Mouse (Mus musculus) heart, adult 9 months (tissue): ENCODE measurements at regions not wholly inside any gene's neighbourhood (a gene's known extent, or its start where the extent isn't known, plus 50 kb on each side); places are given as distances from the start of the nearest gene placed in this dataset.

Experiments used
- DNase-seq, 2 experiments: peaks; one replicate each; pipeline ENCODE4 v3.0.0; 2022; ENCODE audit warnings: low spot score in 2 of 2

DNA sequence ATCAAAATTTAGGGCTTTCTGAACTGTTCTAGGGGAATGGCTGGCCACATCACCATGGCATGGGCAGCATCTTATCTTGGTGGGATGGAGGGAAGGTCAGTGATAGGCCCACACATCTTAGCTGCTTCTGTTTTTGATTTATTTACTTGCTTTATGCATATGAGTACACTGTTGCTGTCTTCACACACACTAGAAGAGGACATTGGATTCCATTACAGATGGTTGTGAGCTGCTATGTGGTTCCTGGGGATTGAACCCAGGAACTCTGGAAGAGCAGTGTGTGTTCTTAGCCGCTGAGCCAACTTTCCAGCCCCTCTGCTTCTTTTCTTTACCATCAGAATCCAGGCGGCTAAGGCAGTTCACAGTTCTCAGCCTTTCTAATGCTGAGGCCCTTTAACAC lies 260.4 kb downstream of the Dact1 start:
- DNase-seq: no peak

DNA sequence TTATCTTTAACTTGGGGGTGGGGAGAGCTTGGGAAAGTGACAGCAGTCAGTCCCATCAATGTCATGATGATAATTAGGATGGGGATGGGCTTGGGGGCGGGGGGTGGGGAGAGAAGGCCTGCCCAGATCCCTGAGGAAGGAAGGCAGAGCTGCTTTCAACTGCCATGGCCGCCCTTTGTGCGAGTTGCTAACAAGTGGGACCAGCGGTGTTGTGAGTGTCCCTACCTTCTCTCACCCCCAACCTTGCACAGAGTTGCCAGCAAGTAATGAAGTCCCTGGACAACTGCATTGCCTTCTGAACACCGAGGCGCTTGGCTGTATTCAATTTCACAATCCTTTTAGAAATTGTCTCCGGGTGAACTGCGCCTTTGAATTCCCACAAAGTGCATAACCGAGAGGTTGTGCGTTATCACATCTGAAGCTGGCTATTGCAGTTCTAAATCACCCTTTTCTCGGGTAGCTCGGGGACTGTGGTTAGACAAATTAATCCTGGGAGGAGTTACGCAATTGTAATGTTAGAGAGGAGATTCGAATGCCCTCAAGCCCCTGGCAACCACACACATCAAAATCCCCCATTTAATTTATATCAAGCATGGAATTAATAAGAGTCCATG lies 257.9 kb upstream of the Daam1 start:
- no peak for DNase-seq

DNA sequence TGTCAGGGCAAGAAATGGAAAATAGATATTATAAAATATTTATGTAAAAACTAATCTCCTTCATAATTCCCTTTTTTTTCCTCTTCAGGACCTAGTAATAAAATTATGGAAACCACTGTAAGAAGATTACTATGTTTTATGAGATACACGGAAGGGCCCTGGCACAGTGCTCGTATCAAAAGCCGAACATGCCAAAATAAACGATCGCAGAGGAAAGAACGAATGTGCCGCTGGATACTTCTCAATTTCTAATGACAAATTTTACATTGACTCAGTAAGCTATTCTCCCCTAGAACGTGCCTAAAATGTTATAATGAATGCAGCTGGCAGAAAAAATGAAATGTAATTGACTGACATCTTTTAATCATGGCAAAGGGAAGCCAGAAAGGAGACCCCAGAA lies 257.4 kb upstream of the Daam1 start:
- no peak for DNase-seq

DNA sequence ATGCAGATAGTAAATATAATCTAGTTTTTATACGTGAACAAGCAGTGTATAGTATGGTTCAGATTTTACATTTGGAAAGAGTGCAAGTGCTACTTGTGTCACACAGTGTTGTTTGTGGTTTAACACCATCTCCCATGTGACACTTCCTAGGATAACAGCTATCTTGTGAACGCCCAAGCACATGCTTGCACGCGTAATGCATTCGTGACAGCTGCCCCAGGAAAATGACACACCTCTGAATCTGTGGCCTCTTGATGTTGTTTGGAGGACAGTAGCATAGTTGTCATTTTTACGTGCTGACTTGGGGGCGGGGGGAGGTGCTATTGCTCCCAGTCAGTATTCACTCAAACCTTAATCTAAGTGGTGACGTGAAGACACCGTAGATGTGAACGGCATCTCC lies 256.2 kb upstream of the Daam1 start:
- no peak for DNase-seq

DNA sequence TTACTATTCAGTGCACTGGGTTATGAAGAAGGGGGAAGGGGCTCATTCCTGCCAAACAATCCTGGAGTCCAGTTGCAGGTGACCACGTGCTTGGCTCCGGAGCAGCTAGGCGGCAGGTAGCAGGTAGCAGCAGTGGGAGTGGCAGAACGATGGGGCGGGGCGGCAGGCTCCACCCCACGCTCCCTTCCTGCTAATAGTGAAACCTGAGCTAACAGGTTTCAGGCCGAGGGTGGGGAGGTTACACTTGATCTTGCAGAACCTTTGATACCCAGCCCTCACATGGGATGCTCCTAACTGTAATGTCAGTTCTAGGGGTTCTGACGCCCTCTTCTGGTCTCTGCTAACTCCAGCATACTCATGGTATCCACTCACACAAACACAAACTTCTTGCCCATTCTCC lies 253.5 kb upstream of the Daam1 start:
- DNase-seq: no peak

DNA sequence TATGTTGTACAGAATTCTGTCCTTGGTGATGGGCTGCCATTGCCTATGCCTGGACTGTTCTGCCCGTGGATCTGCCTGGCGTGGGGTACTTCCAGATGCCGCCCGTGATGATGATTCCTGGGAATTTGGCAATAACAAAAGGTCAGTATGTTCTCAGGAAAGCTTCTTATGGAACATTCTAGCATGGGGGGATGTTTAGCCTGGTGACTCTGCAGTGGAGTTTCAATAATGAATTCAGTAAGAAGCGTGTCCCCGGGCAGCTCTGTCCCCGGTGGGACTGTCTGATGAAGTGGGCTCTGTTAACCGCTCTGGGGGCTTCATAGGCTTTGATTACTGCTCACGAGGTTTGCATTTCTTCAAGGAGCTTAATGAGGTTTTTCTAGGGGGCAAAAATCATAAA lies 252.9 kb upstream of the Daam1 start:
- no peak for DNase-seq

DNA sequence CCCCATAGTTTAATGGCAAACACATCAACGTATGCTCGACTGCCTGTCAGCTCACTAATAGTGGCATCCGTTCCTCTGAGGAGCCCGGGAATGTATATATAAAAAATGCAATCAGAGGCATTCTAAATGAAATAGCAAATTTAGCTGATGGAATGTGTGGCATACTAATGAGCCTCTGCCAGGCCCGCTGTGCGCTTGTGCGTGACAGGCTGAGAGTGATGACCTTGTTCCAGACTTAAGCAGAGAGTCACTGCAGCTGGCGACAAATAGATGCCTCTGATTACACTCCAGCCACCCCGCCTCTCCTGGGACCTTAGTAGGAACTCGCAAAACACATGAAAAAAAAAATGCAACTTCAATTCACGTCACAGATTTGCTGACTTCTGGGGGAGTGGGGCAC lies 252.0 kb upstream of the Daam1 start:
- DNase-seq: no peak

DNA sequence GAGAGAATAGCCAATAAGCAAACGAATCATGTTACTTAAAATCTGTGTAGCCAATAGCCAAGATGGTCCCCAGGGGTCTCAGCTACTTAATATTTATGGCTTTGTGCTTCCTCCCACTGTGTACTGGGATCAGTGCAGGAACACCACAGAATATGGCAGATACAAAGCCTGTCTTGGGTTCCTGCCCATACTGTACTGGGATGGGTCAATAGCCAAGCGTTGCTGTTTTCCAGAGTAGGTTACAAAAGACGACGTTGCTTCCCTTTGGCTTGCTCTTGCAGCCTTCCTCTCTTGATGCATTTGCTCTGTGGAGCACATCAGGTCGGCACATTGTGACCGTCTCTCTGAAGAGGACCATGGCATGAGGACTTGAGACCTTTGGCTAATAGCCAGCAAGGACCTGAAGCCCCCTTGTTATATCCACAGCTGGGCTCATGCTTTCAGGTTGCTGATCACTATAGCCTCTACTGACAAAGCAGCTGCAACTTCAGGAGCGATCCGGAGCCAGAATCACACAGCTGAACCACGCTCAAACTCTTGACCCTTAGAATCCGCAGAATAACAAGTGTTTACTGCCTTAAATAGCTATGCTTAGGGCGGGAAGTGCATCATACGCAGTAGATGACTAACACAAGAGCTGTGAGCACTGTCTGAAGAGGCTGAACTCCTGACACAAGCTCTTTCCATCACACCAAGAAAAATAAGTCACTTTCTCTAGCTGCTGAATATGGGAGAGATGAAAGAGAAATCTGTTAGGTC lies 250.2 kb upstream of the Daam1 start:
- peak; percentile 33 for DNase-seq

DNA sequence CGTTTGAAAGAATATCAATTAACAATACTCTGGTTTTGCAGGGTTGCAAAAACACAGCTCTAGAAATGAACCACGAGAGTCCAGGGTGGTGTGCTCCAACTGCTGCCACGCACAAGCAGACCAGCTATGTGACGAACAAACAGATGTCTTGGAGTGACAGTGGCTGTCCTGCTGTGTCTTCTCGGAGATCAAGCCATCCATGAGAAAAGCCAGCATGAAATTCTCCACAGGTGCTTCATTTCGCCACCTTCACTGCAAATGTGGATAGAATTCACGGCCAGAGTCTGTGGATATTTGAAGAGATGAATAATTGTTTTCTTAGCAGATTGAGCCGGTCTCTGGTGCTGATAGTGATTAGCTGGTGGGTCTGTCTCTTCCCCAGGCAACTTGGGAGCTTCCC lies 246.3 kb upstream of the Daam1 start:
- no peak for DNase-seq

DNA sequence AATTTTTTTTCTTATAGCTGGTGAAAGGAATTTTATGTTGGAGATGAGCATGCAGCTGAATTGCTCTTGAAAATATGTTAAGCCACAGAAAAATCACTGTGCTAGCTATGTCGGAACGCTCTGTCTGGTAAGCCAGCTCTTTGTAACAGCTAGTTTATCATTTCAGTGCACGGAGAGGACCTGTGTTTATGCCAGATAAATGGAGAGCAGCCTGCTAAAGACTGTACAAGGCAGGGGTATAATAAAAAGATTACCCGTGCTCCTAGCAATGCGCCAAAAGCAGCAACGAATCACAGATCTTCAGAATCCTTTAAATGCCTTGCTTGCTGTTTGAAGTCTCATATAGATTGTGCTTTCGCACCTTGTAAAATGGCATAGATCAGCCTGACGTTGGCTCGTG lies 232.2 kb upstream of the Daam1 start:
- DNase-seq: no peak

DNA sequence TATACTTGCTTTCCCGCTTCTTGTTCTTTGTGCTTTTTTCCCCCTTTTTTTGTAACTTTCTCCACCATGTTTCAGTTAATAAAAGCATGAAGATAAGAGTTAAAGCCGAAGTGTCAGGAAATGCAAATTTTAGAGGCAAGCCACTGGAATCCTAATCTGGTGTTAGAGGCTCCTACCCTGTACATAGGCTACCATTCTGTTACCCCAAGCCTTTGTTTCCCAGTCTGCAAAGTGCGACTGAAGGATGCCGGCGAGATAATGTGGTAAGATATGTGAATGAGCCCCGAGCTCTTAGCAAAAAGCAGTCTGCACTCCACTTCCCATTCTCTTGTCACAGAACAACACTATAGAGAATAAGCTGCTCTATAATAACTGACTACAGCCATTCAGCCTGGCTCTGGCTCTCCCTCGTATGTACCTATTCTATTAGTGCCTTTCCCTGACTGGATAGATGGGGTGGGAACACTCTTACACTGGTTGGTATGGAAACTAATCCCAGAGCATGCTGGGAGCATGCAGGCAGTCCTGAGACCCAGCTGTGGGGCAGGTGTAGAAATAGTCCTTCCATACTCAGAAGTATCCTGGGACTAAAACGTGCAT lies 229.7 kb upstream of the Daam1 start:
- DNase-seq: no peak

DNA sequence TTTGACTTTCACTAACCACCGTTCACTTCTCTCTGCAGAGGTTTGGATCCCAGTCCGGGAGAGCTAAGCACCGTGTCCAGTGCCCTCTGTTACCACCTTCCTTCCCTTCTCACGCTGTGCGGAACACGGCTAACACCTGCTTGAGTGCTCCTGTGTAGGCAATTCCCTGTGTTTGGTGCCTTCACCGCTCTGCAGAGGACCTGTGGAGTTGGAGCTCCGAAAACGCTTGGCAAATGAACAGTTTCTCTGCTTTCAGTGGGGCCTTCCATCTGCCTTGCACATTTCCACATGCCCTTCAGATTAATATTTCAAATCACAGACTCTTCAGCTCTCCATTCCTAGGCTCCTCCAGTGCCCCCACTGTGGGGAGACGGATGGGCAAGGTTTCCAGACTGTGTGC lies 227.7 kb upstream of the Daam1 start:
- DNase-seq: no peak

DNA sequence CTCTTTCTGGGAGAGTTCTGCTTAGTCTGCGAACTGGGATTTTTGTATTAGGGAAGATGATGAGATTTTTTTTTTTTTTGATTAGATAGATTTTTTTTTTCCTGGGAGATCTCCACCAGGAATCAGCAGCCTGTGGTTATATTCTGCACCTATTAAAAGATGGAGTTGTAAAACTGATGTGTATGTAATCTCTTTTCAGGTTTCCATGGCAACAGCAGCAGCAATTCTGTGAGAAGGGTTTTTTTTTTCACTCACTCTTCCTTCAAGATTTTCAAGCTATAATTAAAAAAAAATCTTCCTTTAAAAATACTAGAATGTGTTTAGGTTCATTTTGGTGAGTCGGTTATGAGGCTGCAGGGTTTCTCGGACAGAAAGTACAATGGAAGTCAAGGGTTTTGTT lies 224.5 kb upstream of the Daam1 start:
- DNase-seq: no peak

DNA sequence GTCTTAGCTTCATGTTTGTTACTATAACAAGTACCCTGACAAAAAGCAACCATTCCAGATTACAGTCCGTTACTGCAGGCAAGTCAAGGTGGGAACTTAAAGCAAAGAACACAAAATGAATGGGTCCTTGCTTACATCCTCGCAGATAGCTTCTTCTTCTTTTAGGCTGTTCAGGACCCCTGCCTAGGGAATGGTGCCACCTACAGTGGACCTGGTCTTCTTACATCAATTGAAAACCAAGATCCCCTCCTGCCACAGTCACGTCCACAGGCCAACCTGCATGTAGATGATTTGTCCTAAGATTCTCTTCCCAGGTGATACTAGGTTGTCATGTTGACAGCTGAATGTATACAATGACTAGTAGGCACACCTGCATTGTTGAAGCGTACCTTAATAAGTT lies 222.9 kb upstream of the Daam1 start:
- DNase-seq: no peak

DNA sequence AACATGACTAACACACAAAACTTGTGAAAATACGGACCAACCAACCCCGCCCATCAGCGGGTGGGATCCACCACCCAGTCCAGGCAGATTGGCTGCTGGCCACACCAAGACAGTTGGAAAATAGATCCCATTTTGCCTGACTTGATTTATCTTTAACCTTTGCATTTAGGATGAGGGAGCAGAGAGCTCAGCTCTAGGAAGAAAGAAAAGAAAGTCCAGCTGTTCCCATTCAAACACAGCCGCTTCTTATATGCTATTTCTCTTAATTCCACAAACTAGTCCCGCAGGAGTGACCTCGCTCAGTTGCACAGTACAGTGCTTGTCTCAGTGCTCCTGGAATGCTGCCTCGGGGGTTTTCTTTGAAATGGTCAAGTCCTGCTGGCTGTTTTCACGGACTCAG lies 217.6 kb upstream of the Daam1 start:
- peak; percentile 29 to 54 for DNase-seq

DNA sequence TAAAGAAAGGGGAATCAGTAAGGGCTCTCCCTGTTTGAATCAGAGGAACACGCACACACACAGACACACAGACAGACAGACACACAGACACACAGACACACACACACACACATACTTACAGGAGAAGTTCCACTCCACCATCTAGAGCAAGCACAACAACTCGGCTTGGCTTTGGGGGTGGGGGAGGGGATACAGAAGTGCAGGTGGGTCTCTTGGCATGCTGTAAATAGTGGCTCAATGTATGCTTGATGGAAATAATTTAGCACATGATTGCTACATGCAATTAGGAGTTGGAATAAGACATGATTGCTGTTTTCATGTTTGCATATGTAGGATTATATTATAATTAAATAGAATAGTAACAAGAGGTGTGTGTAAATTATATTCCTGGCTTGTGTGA lies 215.9 kb upstream of the Daam1 start:
- no peak for DNase-seq

DNA sequence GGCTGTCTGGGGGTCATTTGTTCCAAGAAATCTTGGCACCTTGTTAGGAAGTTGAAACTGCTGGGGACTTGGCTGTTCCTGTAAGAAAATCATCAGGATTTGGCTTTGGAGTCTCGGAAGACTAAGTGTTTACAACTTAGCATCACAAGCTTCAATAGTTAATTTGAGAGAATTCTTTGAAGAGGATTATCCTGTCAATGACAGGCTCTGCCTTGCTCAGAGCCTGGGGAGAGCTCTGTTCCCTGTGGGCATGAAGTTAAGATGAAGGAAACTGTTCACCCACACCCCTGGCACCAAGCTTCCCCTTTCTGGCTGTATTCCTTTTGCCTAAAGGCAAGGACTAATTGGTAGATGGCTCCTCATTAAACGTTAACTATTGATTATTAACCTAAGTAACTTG lies 215.5 kb upstream of the Daam1 start:
- no peak for DNase-seq

DNA sequence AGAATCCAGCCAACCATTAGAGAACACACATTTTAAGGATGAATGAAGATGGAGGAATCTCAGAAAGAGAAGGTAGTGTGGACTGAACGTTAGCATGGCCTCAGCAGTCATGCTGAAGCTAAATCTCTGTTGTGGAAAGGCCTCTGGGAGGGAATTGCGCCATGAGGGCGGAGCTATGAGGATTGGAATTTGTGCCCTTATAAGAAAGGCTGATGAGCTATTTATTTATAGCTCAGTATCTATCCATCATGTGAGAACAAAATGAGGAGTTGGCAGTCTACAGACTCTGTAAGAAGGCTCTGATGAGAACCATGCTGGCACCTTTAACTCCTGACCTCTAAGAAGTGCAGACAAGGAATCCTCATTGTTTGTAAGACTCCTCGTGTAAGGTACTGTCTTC lies 214.8 kb upstream of the Daam1 start:
- no peak for DNase-seq

DNA sequence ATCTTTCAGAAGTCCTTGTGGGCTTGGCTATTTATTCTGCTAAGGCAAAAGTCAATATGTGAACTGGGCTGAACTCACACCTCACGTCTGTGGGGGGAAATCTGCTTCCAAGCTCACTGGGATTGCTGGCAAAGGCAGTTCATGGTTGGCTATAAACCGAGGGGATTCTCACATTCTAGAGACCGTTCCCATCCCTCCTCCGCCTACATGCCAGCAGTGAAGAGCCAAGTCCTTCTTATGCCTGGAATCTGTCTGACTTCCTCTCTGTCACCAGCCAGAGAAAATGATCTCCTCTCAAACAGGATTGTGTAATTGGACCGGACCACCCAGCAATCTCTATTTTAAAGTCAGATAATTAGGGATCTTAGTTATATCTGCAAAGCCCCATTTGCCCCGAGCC lies 212.4 kb upstream of the Daam1 start:
- DNase-seq: peak; percentile 51 to 63

DNA sequence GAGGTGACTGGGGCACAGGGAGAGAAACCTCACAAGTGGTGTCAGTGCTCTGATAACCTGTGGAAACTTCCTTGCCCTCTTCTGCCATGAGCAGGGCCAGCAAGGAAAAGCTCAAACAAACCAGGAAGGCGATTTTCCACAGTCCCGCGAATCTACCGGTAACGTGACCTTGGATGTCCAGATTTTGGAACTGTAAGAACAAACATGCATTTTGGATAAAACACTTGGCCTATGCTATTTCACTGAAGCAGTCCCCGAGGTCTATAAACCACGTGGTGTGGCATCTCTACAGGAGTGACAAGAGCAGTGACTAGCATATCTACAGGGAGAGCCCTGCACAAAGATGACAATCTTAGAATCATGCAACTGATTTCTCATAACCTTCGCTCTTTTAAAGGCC lies 211.9 kb upstream of the Daam1 start:
- no peak for DNase-seq

DNA sequence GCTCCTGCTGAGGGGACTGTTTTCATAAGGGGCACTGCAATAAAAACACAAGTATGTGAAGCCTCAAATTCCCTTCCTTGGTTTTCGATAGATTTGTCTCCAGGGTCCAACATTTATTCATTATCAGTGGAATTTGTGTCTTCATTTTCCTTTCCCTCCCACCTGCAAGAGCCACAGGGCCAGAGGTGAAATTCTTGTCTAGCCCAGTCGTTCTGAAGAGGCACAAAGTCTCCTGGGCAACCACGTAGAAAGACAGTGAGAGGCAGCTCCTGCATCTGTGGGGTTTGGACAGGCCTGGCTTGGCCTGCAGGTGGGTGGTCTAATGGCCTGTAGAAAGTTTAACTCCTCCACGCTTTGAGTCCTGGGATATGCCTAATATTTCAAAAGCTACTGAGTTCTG lies 211.3 kb upstream of the Daam1 start:
- DNase-seq: no peak

DNA sequence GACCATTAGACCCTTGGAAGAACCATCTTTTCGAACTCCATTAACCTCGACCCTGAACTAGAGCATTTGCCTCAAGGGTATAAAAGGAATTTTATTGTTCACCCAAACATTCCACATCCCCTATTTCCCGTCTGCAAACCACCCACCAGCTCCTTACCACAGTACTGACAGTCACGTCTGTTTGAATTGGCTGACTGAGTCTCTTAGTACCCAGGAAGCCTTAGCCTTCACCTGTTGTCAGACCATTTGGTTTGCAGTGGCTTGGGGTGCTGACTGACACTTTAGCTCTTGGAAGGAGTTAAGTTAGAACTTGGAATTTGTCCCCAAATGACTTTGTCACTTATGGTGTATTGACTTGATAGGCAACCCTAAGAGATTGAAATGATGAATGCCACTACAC lies 209.3 kb upstream of the Daam1 start:
- no peak for DNase-seq

DNA sequence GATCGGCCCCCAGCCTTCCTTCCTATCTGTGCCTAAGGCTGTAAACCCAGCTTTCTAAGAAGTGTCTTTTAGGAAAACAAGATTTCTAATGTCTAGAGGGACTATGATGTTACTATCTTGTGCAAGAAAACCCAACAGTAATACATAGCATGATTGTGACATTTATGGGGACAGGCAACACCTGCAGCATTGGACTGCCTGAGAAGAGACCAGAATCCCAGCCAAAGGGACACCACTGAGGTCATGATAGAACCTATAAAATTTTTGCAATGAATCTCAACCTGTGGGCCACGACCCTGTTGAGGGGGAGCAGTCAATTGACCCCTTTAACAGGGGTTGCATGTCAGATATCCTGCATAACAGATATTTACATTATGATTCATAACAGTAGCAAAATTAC lies 208.1 kb upstream of the Daam1 start:
- DNase-seq: no peak

DNA sequence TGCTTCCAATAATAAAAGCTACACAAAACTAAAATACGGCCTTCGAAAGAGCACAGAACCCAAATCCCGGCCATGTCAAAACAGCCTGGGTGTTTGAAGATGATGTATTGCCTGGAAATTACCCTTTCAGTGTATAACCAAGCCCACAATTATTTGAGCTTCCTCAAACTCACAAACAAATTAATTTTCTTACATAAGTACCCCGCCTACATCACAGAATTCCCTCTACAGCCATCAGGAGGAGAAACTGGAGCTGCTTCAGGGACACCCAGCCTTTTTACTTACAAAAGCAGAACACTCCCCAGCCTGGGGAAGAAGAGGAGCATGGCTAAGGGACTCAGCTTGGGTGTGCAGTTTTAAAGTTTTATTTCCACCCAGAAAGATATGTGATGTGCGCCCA lies 207.6 kb upstream of the Daam1 start:
- DNase-seq: no peak
